Mouse (Mus musculus): ENCODE results near the gene Snorc.

- TF ChIP-seq CTCF (IDR thresholded peaks at IDR 0.05; ENCODE audit: low read depth) (no peak), EP300 (IDR thresholded peaks at IDR 0.05; ENCODE audit: low read depth) (no peak)
Observed at GRCm38 (mm10) chr1:87525041-87525440, 55.0 kb downstream of the Snorc start.

All from heart, postnatal 0 days (tissue).